Mouse (Mus musculus) heart, embryonic 15.5 days (tissue): ENCODE results near the gene Nrxn3. TPM values are rescaled to one million over a fixed set of nuclear protein-coding genes. Genes with fewer than 3 reads are reported as not detected.

Source experiments
- ATAC-seq: fragments of 200-750 bp; cut with Nextera tagmentation; replicated peaks from 2 replicates; pipeline ENCODE4 v1.8.0; 2017; ENCODE audit warnings: low read depth, moderate TSS enrichment; ENCODE audit not compliant: insufficient number of reproducible peaks, insufficient read depth, low FRiP score
- H3K27ac ChIP-seq: fragments of 300-500 bp; sonication (generic); 2 replicates; pipeline ENCODE4 v1.5.1; 2015; ENCODE audit warnings: mild to moderate bottlenecking, inconsistent platforms
- H3K27me3 ChIP-seq: fragments of 300-500 bp; sonication (generic); 2 replicates; pipeline ENCODE4 v1.6.1; 2015; ENCODE audit warnings: inconsistent platforms
- H3K36me3 ChIP-seq: fragments of 300-500 bp; sonication (generic); 2 replicates; pipeline ENCODE4 v1.6.1; 2015; ENCODE audit warnings: mild to moderate bottlenecking, inconsistent platforms
- H3K4me1 ChIP-seq: fragments of 300-500 bp; sonication (generic); replicated peaks from 2 replicates; pipeline ENCODE4 v1.6.1; 2015; ENCODE audit warnings: inconsistent platforms
- H3K4me2 ChIP-seq: fragments of 300-500 bp; sonication (generic); 2 replicates; pipeline ENCODE4 v1.6.1; 2015; ENCODE audit warnings: inconsistent platforms, mild to moderate bottlenecking, moderate library complexity
- H3K4me3 ChIP-seq: fragments of 300-500 bp; sonication (generic); 2 replicates; pipeline ENCODE4 v1.5.1; 2015; ENCODE audit warnings: mild to moderate bottlenecking, inconsistent platforms
- H3K9ac ChIP-seq: fragments of 300-500 bp; sonication (generic); 2 replicates; pipeline ENCODE4 v1.6.1; 2015; ENCODE audit warnings: mild to moderate bottlenecking, inconsistent platforms
- H3K9me3 ChIP-seq: fragments of 300-500 bp; sonication (generic); replicated peaks from 2 replicates; pipeline ENCODE4 v1.6.1; 2016; ENCODE audit warnings: inconsistent platforms
- WGBS: fragments of 180-500 bp; shearing (Covaris S2); methylation state at CpG from one replicate; pipeline ENCODE4 v1.1.7; 2015; ENCODE audit warnings: mixed read lengths; 5-methylcytosine and 5-hydroxymethylcytosine counted together
- polyA plus RNA-seq: library from polyadenylated mRNA; unstranded; fragments of >200 nt; fragmentation: Nextera tagmentation; extraction: Ambion mirVana; gene quantifications from 2 replicates; pipeline ENCODE4 v1.2.1, GENCODE M21; 2015

Gene Nrxn3
- polyA plus RNA-seq, 1 experiment from 2014 or later = 1.1 TPM

DNA sequence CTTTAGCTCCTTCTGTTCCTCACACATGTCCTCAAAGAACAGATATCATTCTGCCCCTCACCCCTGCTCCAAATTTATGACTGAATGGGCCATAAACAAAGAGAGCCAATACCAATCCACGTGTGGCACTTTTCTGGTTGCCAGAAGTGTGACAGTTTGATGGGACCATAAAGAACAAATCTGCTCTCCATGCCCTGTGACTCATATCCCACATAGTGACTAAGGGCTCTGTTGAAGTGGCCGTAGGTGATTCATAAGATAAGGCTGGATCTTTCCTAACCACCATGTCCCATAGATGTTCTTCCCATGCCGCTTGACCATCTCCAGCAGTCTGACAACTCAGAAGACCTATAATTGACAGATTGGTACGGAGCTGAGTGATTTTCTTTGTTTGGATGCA is 869.8 kb downstream of the Nrxn3 start:
- 70% methylated on average over 4 of the region's 4 CpGs for WGBS
- no peak overlapping the region for H3K27ac ChIP-seq
- no peak overlapping the region for H3K4me3 ChIP-seq
- no peaks in the 10 kb centered on the region for H3K36me3 ChIP-seq
- H3K4me1 ChIP-seq = no peaks in the 10 kb centered on the region
- H3K9ac ChIP-seq = no peak overlapping the region
- H3K4me2 ChIP-seq = no peak overlapping the region
- no peak for ATAC-seq
- H3K27me3 ChIP-seq = no peaks in the 10 kb centered on the region
- no peaks in the 10 kb centered on the region for H3K9me3 ChIP-seq

DNA sequence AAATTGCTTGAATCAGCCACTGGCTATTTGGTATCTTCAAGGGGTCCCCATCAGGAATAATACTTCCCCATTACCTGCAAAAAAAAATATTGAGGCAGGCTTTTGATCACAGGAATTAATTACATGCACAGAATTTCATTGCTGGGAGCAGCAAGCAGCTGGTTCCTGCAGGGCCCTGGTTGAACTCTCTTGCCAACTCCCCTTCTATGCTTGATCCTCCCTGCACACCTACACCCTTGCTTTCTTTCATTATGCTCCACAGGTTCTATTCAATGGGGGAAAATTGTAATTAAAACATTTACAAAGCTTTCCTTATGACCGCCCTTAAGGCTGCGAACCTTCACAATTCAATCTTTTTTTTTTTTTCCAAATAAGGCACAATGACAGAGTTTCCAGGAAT is 891.0 kb downstream of the Nrxn3 start:
- Histone ChIP-seq H3K9ac (no peak overlapping the region), H3K36me3 (no peaks in the 10 kb centered on the region), H3K4me1 (no peaks in the 10 kb centered on the region), H3K27ac (no peak overlapping the region), H3K27me3 (no peaks in the 10 kb centered on the region), H3K4me2 (no peak overlapping the region), H3K4me3 (no peak overlapping the region), H3K9me3 (no peaks in the 10 kb centered on the region)
- 77% methylated on average over 2 of the region's 2 CpGs for WGBS
- no peak for ATAC-seq

DNA sequence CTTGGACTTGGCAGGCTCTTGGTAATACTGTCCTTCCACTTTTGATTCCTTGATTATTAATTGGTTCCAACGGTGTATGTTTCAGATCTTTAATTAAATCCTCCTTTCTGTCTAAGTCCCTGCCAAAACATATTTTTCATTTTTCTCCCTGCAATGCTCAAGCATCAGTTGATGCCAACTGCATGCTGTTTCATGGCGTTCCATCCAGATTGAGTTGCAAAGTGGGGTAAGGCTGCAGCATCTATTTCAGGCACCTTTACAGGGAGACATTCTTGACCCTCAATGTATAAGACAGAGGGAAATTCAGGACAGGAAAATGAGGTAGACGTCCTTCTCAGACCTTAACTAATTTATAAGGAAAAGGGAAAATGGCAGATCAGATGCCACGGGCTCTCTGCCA is 903.1 kb downstream of the Nrxn3 start:
- ATAC-seq = no peak
- no peaks in the 10 kb centered on the region for H3K36me3 ChIP-seq
- H3K9me3 ChIP-seq = no peaks in the 10 kb centered on the region
- no peak overlapping the region for H3K9ac ChIP-seq
- no peaks in the 10 kb centered on the region for H3K27me3 ChIP-seq
- no peak overlapping the region for H3K4me3 ChIP-seq
- WGBS = 70% methylated on average over 4 of the region's 4 CpGs
- H3K27ac ChIP-seq = no peak overlapping the region
- H3K4me1 ChIP-seq = no peaks in the 10 kb centered on the region
- no peak overlapping the region for H3K4me2 ChIP-seq

DNA sequence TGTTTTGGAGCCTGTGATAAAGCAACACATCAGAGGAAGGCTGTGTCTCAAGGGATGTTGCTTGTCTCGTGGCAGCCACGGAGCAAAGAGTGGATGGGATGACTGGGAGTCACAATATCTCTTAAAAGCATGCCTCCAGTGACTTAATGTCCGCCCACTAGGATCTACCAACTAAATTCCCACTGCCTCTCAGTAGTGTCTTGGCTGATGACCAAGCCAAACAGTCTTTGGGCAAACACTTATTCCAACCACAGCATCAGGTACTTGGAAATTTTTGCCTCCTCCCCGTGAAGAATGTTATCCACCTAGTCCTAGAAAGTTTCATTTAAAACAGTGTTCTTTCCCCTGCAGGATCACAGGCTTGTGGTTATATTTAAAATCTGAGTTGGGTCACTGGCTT is 917.4 kb downstream of the Nrxn3 start:
- Histone ChIP-seq H3K9ac (no peak overlapping the region), H3K9me3 (no peaks in the 10 kb centered on the region), H3K4me1 (no peaks in the 10 kb centered on the region), H3K27me3 (no peaks in the 10 kb centered on the region), H3K4me3 (no peak overlapping the region), H3K4me2 (no peak overlapping the region), H3K27ac (no peak overlapping the region), H3K36me3 (no peaks in the 10 kb centered on the region)
- ATAC-seq = no peak
- WGBS = 55% methylated on average over 4 of the region's 4 CpGs

DNA sequence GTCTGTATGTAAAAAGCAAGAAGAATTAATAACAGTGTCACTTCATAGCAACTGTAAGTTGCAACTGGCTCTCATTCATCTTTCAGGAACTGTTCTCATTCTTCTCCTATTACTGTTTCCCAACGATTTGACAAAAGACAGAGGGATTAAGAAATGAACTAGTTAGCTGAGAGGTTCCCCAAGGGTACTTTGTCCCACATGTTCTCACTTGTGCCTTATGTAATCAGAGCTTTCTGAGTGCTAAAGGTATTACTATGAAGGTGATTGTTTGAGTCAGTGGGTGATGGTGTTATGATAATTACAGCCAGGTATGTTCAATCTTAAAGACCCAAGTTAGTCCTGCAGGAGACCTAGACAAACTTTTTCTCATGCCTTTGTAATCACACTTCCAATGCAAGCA is 918.8 kb downstream of the Nrxn3 start:
- Histone ChIP-seq H3K4me2 (no peak overlapping the region), H3K4me3 (no peak overlapping the region), H3K9ac (no peak overlapping the region), H3K27ac (no peak overlapping the region), H3K36me3 (no peaks in the 10 kb centered on the region), H3K9me3 (no peaks in the 10 kb centered on the region), H3K27me3 (no peaks in the 10 kb centered on the region), H3K4me1 (no peaks in the 10 kb centered on the region)
- ATAC-seq = no peak
- 14% methylated on average over 1 of the region's 1 CpGs for WGBS

DNA sequence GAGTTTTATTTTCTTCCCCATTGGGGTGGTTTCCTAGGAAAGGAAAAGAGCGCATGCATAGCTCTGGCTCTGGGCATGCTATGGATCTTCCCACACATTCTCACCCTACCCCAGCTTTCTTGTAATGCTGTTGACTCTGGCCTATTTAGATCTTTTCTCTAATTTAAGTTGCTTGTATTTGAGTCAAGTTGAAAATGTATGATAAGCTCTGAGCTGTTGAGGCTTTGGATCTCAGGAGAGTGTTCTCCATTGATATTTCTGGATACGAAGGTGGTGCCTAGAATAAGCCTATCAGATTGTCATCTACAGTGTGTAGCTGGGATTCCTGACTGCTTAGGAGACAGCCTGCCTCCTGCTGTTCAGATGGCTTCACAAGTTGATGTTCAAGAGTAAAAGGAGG is 930.5 kb downstream of the Nrxn3 start:
- 70% methylated on average over 2 of the region's 2 CpGs for WGBS
- Histone ChIP-seq H3K4me3 (no peak overlapping the region), H3K4me2 (no peak overlapping the region), H3K36me3 (no peaks in the 10 kb centered on the region), H3K9me3 (no peaks in the 10 kb centered on the region), H3K27me3 (no peaks in the 10 kb centered on the region), H3K4me1 (no peaks in the 10 kb centered on the region), H3K27ac (no peak overlapping the region), H3K9ac (no peak overlapping the region)
- ATAC-seq = no peak

DNA sequence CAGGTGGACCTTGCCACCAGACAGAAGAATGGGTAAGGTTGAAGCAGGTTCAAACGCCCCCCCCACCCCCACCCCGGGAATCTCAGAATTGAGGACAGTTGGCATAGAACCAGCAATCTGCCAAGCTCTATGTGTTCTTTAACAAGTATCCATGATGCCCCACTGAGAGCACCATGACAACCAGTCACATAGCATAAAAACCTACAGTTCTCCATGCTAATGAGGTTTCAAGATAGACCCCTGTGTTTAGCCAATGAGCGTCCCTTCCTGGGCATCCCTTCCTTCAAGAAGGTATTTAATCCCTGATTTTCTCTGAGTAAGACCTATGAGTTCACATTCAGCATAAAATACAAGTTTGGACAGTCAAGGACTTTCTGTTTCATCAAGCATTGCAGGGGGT is 938.5 kb downstream of the Nrxn3 start:
- no peak overlapping the region for H3K9ac ChIP-seq
- no peaks in the 10 kb centered on the region for H3K27me3 ChIP-seq
- WGBS = 66% methylated on average over 3 of the region's 3 CpGs
- no peak overlapping the region for H3K4me2 ChIP-seq
- ATAC-seq = no peak
- no peaks in the 10 kb centered on the region for H3K4me1 ChIP-seq
- no peaks in the 10 kb centered on the region for H3K36me3 ChIP-seq
- H3K9me3 ChIP-seq = no peaks in the 10 kb centered on the region
- no peak overlapping the region for H3K27ac ChIP-seq
- no peak overlapping the region for H3K4me3 ChIP-seq

DNA sequence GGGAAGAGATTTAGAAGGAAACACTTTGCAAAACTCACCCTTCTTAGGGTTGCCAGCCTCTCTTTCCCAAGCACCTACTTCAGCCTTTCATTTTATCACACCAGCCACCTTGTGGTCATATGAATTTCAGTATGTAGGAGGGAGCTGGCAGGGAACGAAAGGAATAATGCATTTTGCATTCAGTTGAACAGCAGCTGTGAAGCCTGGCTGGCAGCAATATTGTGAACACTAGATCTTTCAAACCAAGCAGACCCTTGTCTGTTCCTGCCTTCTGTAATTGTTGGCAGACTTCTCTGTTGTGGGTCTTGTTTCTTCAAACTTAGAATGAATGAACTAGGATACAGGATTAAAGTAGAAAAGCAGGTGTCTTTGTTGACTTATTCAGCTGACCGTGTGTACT is 946.2 kb downstream of the Nrxn3 start:
- Histone ChIP-seq H3K36me3 (no peaks in the 10 kb centered on the region), H3K4me3 (no peak overlapping the region), H3K4me1 (no peaks in the 10 kb centered on the region), H3K4me2 (no peak overlapping the region), H3K9me3 (no peaks in the 10 kb centered on the region), H3K27ac (no peak overlapping the region), H3K27me3 (no peaks in the 10 kb centered on the region), H3K9ac (no peak overlapping the region)
- ATAC-seq = no peak
- WGBS = 68% methylated on average over 2 of the region's 2 CpGs

DNA sequence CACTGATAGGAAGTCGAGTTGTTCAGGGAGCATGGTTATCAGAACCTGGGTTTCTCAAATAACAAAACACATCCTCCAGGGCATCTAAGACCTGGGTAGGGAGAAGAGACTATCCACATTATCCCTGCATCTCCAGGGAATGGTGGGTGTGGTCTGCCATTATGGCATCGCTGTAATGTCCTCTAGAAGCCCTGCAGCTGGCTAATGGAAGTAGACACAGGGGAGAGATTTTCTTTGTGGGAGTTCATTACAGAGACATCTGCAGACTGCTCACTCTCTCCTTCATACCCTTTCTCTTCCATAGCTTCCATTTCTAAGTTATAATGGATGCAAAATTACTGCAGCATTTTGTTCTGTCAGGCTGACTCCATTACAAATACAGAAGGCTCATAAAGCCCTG is 950.1 kb downstream of the Nrxn3 start:
- no peak overlapping the region for H3K4me3 ChIP-seq
- no peak for ATAC-seq
- no peaks in the 10 kb centered on the region for H3K9me3 ChIP-seq
- WGBS = 65% methylated on average over 2 of the region's 2 CpGs
- H3K9ac ChIP-seq = no peak overlapping the region
- no peak overlapping the region for H3K4me2 ChIP-seq
- H3K36me3 ChIP-seq = no peaks in the 10 kb centered on the region
- no peak overlapping the region for H3K27ac ChIP-seq
- H3K27me3 ChIP-seq = no peaks in the 10 kb centered on the region
- H3K4me1 ChIP-seq = no peaks in the 10 kb centered on the region

DNA sequence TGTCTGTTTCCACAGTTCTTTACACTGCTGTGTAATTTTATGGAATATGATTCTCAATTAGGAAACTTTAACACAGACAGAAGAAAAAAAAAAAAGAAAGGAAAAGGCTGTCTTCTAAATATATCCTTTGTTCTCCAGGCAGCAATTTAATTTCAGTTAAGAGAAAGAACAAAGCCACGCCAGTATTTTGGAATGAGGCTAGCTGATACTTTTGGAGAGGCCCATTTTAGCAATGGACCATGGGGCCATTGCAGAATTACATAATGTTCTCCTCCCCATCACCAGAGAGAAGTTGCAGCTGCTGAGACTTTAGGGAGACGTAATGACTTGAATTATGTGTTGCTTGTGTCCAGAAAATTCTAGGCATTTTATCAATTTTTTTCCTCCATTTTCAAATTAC is 963.0 kb downstream of the Nrxn3 start:
- 69% methylated on average over 2 of the region's 2 CpGs for WGBS
- Histone ChIP-seq H3K27me3 (no peaks in the 10 kb centered on the region), H3K4me2 (no peak overlapping the region), H3K36me3 (no peaks in the 10 kb centered on the region), H3K4me3 (no peak overlapping the region), H3K4me1 (no peaks in the 10 kb centered on the region), H3K27ac (no peak overlapping the region), H3K9me3 (no peaks in the 10 kb centered on the region), H3K9ac (no peak overlapping the region)
- no peak for ATAC-seq

DNA sequence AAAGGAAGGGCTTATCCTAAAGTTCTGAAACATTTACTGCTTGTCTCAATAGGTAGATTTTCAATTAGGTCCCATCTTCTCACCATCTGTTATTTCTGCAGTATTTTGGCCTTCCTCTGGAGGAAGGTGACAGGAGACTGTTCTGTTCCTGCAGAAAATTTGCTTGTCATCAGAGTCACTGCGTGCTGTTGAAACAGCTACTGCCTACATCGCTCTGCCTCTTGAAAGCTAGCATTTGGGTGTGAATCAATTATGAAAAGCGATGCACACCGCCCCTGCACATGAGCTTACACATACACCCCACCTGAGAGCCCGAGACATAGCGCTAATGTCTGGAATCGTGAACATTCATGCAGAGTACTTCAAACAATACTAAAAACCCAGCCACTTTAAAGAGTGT is 966.4 kb downstream of the Nrxn3 start:
- Histone ChIP-seq H3K36me3 (no peaks in the 10 kb centered on the region), H3K4me1 (no peaks in the 10 kb centered on the region), H3K9me3 (no peaks in the 10 kb centered on the region), H3K4me2 (no peak overlapping the region), H3K4me3 (no peak overlapping the region), H3K27ac (no peak overlapping the region), H3K9ac (no peak overlapping the region), H3K27me3 (no peaks in the 10 kb centered on the region)
- 85% methylated on average over 7 of the region's 7 CpGs for WGBS
- ATAC-seq = no peak

DNA sequence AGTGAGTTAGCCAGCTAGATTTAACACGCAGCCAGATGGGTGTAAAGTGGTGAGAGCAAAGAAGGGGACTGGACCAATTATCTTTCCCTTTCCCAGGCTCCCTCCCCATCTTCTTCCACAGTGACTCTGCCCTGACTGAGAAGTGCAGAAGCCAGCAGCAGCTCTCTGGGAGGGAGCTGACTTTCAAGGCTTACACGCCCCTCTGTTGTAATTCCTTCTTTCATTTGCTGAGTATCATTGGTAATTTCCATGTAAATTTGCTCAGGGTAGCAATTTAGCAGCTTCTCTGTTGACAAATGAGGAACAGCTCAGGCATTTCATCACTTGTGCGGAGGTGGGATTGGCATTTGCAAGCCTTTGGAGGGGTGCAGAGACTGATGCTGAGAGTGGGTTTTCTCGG is 976.8 kb downstream of the Nrxn3 start:
- no peak overlapping the region for H3K27ac ChIP-seq
- H3K4me3 ChIP-seq = no peak overlapping the region
- ATAC-seq = no peak
- 18% methylated on average over 4 of the region's 4 CpGs for WGBS
- no peaks in the 10 kb centered on the region for H3K36me3 ChIP-seq
- H3K9me3 ChIP-seq = no peaks in the 10 kb centered on the region
- H3K9ac ChIP-seq = no peak overlapping the region
- no peak overlapping the region for H3K4me2 ChIP-seq
- H3K27me3 ChIP-seq = no peaks in the 10 kb centered on the region
- no peaks in the 10 kb centered on the region for H3K4me1 ChIP-seq
